Mouse (Mus musculus) MEL (cell line): ENCODE data around the gene Fbxo3. TPM values are rescaled to one million over a fixed set of nuclear protein-coding genes. Genes with fewer than 3 reads are reported as not detected.
"Not testable (repeated sequence)": the region's sequence is repeated elsewhere in the genome, so short reads cannot be mapped to it uniquely, and the experiment has no call there.

Experiments used
- DNase-seq: peaks from one replicate; pipeline ENCODE4 v3.0.0; 2011; ENCODE audit warnings: low read depth, low spot score
- H3K27ac ChIP-seq: 2 replicates; pipeline ENCODE4 v1.5.1; 2012; ENCODE audit warnings: low read depth, mild to moderate bottlenecking, control low read depth, low read length, moderate library complexity; ENCODE audit not compliant: control insufficient read depth
- H3K27me3 ChIP-seq, 2 experiments: fragments of 150-350 bp in 1 of 2; sonication (generic) in 1 of 2; 2 replicates each; pipeline ENCODE4 v1.6.1; 2012; ENCODE audit warnings: low read length in 2 of 2, mild to moderate bottlenecking in 2 of 2, improper control_type of control experiment in 1 of 2, moderate library complexity in 1 of 2; ENCODE audit not compliant: insufficient read depth in 2 of 2, control insufficient read depth in 1 of 2
- H3K36me3 ChIP-seq, 2 experiments: 2 replicates each; pipeline ENCODE4 v1.6.1; 2012 to 2014; ENCODE audit warnings: low read length in 2 of 2, improper control_type of control experiment in 1 of 2, inconsistent platforms in 1 of 2, mild to moderate bottlenecking in 1 of 2; ENCODE audit not compliant: insufficient read depth in 2 of 2, control insufficient read depth in 1 of 2
- H3K4me1 ChIP-seq, 2 experiments: fragments of 150-350 bp in 1 of 2; sonication (generic) in 1 of 2; 2 replicates each; pipeline ENCODE4 v1.6.1; 2012; ENCODE audit warnings: low read length in 2 of 2, improper control_type of control experiment in 1 of 2, mild to moderate bottlenecking in 1 of 2; ENCODE audit not compliant: insufficient read depth in 2 of 2, control insufficient read depth in 1 of 2
- H3K4me3 ChIP-seq, 2 experiments: fragments of 150-350 bp in 1 of 2; sonication (generic) in 1 of 2; 2 replicates each; pipeline ENCODE4 v1.5.1; 2012; ENCODE audit warnings: low read depth in 2 of 2, low read length in 2 of 2, mild to moderate bottlenecking in 2 of 2, moderate library complexity in 2 of 2, control low read depth in 1 of 2, improper control_type of control experiment in 1 of 2; ENCODE audit not compliant: control insufficient read depth in 1 of 2, insufficient read depth in 1 of 2
- H3K79me2 ChIP-seq: 2 replicates; pipeline ENCODE4 v1.6.1; 2012; ENCODE audit warnings: mild to moderate bottlenecking, low read length, moderate library complexity; ENCODE audit not compliant: control insufficient read depth, poor library complexity, insufficient read depth
- H3K9ac ChIP-seq: 2 replicates; pipeline ENCODE4 v1.6.1; 2012; ENCODE audit warnings: low read depth, mild to moderate bottlenecking, control low read depth, low read length, moderate library complexity; ENCODE audit not compliant: control insufficient read depth, poor library complexity, severe bottlenecking
- H3K9me3 ChIP-seq: fragments of 150-350 bp; sonication (generic); replicated peaks from 2 replicates; pipeline ENCODE4 v1.6.1; 2012; ENCODE audit warnings: mild to moderate bottlenecking, low read length, improper control_type of control experiment, moderate library complexity; ENCODE audit not compliant: insufficient read depth
- BHLHE40 ChIP-seq: IDR thresholded peaks from 2 replicates; pipeline ENCODE4 v1.6.1; 2012; ENCODE audit warnings: low read depth, mild to moderate bottlenecking, inconsistent platforms, low read length, improper control_type of control experiment, borderline replicate concordance
- EP300 ChIP-seq, 2 experiments: IDR thresholded peaks; 2 replicates each; pipeline ENCODE4 v1.6.1; 2011; ENCODE audit warnings: improper control_type of control experiment in 2 of 2, low read length in 2 of 2, low read depth in 1 of 2, mild to moderate bottlenecking in 1 of 2
- ETS1 ChIP-seq: IDR thresholded peaks from 2 replicates; pipeline ENCODE4 v1.6.1; 2012; ENCODE audit warnings: low read depth, mild to moderate bottlenecking, inconsistent platforms, low read length, improper control_type of control experiment, moderate library complexity
- GATA1 ChIP-seq: IDR thresholded peaks from 2 replicates; pipeline ENCODE4 v1.6.1; 2011; ENCODE audit warnings: low read depth, low read length, improper control_type of control experiment
- HCFC1 ChIP-seq: IDR thresholded peaks from 2 replicates; pipeline ENCODE4 v1.6.1; 2012; ENCODE audit warnings: low read depth, mild to moderate bottlenecking, inconsistent platforms, low read length, improper control_type of control experiment, moderate library complexity
- MAZ ChIP-seq: IDR thresholded peaks from 2 replicates; pipeline ENCODE4 v1.6.1; 2012; ENCODE audit warnings: low read depth, mild to moderate bottlenecking, inconsistent platforms, low read length, improper control_type of control experiment
- MXI1 ChIP-seq: IDR thresholded peaks from 2 replicates; pipeline ENCODE4 v1.6.1; 2011; ENCODE audit warnings: mild to moderate bottlenecking, low read depth, low read length, improper control_type of control experiment
- MYC ChIP-seq: IDR thresholded peaks from 2 replicates; pipeline ENCODE4 v1.6.1; 2011; ENCODE audit warnings: low read depth, mild to moderate bottlenecking, low read length, improper control_type of control experiment, moderate library complexity
- NRF1 ChIP-seq: IDR thresholded peaks from 2 replicates; pipeline ENCODE4 v1.6.1; 2014; ENCODE audit warnings: low read depth, mild to moderate bottlenecking, inconsistent platforms, low read length, improper control_type of control experiment, moderate library complexity; ENCODE audit not compliant: poor library complexity, insufficient read depth, severe bottlenecking
- RCOR1 ChIP-seq: IDR thresholded peaks from 2 replicates; pipeline ENCODE4 v1.6.1; 2012; ENCODE audit warnings: low read depth, mild to moderate bottlenecking, inconsistent platforms, low read length, improper control_type of control experiment
- SIN3A ChIP-seq: IDR thresholded peaks from 2 replicates; pipeline ENCODE4 v1.6.1; 2012; ENCODE audit warnings: low read length, improper control_type of control experiment, inconsistent platforms
- TAL1 ChIP-seq: IDR thresholded peaks from 2 replicates; pipeline ENCODE4 v1.6.1; 2012; ENCODE audit warnings: mild to moderate bottlenecking, inconsistent platforms, low read length, moderate library complexity, mixed read lengths
- TCF12 ChIP-seq: IDR thresholded peaks from 2 replicates; pipeline ENCODE4 v1.6.1; 2014; ENCODE audit warnings: low read depth, mild to moderate bottlenecking, inconsistent platforms, low read length, improper control_type of control experiment, moderate library complexity
- ZNF384 ChIP-seq: IDR thresholded peaks from 2 replicates; pipeline ENCODE4 v1.6.1; 2012; ENCODE audit warnings: low read depth, mild to moderate bottlenecking, inconsistent platforms, low read length, improper control_type of control experiment
- polyA plus RNA-seq, 2 experiments: library from polyadenylated mRNA; stranded (reverse) in 1 of 2; unstranded in 1 of 2; fragments of >175 nt in 1 of 2; fragments of >200 nt in 1 of 2; gene quantifications; 2 replicates each; pipeline versions ENCODE4 v1.2.1 to v1.2.4; 2012; ENCODE audit warnings: low replicate concordance in 2 of 2, low read depth in 1 of 2; ENCODE audit not compliant: insufficient read length in 2 of 2, insufficient read depth in 1 of 2, missing spikeins in 1 of 2
- total RNA-seq: library from RNA; depleted of rRNA; stranded (reverse); fragments of 300-350 nt; gene quantifications from 2 replicates; pipeline ENCODE4 v1.2.3, GENCODE M21; 2012

The Fbxo3 gene
- total and polyA plus RNA-seq, 3 experiments: 30.9 to 55.4 (median 41.9) TPM

DNA sequence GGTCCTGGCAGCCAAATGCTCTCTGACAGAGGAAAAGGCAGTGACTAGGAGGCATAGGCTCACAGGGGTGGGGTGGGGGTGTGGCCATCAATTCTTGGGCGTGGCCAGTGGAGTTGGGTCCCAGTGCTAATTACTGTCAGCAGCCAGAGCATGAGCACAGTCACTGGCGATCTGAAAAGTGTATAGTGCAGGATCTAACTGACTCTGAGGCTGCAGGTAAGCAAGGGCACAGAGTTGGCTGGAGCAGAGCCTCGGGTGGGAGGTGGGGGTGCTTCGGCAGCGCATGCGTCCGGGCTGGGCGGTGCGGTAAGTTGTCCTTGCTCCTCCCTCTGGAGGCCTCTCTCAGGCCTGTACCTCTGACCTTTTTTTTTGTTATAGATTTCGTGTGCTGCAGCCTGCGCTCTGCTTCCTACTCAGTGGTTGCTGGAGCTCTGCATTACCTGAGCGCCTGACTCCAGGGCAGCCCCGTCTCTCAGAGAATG is 42.2 kb downstream of the Fbxo3 start, which contains the start of gene Cd59b:
Gene Cd59b, plus strand, starts transcription at position 146 of the 482 bp plus-strand sequence.
- Histone ChIP-seq H3K4me3 (0 out of 4 replicates have a peak within 1 kb of the TSS, but pooled peaks of 1 of the 2 experiments have one; percentile 21), H3K9me3 (no peaks in the 10 kb centered on the region), H3K4me1 (peaks cover 4 to 5% of the 10 kb centered on the region in 2 experiments; a peak in 3 of 4 replicates), H3K9ac (no peak within 1 kb of the TSS), H3K27ac (no peak within 1 kb of the TSS), H3K79me2 (no peaks in the 10 kb centered on the region), H3K36me3 (peaks cover 0 to 2% of the 10 kb centered on the region in 2 experiments; a peak in 2 of 4 replicates), H3K27me3 (no peaks in the 10 kb centered on the region)
- no peak for TF ChIP-seq NRF1
- TF ChIP-seq MYC: no peak
- peak; percentile 63 for DNase-seq

DNA sequence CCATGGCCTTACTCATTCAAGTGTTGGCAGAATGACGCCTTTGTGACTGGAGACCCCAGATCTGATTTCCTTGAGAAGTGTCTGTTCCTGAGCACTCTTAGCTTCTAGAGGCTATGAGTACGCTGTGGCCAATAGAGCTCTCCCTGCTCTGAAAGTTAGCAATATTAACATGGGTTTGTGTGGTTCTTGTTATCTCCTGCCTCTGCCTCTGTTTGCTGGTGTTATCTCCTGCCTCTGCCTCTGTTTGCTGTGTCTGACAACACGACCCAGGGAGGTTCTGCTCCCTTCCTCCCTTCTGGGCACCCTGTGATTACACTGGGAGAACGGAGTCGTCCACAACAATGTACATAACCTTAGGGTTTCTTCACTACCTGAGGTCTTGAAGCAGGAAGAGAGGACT is 50.8 kb downstream of the Fbxo3 start:
- DNase-seq: peak; percentile 74
- peak; percentile 91 for TF ChIP-seq TCF12
- TF ChIP-seq TAL1: peak; percentile 68
- peak; percentile 59; the same call in 1 of the 2 replicates for TF ChIP-seq BHLHE40
- peak; percentile 20; the same call in 1 of the 2 replicates for TF ChIP-seq MXI1
- TF ChIP-seq RCOR1: peak; percentile 84
- TF ChIP-seq MAZ: 0 out of 2 replicates have a peak, but pooled peaks have one; percentile 40
- TF ChIP-seq ZNF384: peak; percentile 34; the same call in 1 of the 2 replicates
- peak; percentile 89 to 90 for TF ChIP-seq EP300 (IDR thresholded peaks at IDR 0.05; ENCODE audit: low read depth in 1 of 2, low read length in 2 of 2)
- TF ChIP-seq HCFC1: 0 out of 2 replicates have a peak, but pooled peaks have one; percentile 20
- peak; percentile 94 for TF ChIP-seq GATA1
- TF ChIP-seq ETS1: peak; percentile 78
- TF ChIP-seq SIN3A: peak; percentile 64
- not testable (repeated sequence) for H3K9me3 ChIP-seq, H3K27me3 ChIP-seq, H3K36me3 ChIP-seq, H3K27ac ChIP-seq, H3K79me2 ChIP-seq, H3K4me1 ChIP-seq, H3K4me3 ChIP-seq, H3K9ac ChIP-seq

- not testable (repeated sequence) for H3K27me3 ChIP-seq, H3K4me1 ChIP-seq
Measured at GRCm38 (mm10) chr2:104081436-104082050, 54.0 kb downstream of the Fbxo3 start.

More at GRCm38 (mm10) chr2:104081436-104082050, 54.0 kb downstream of the Fbxo3 start:
- H3K79me2 ChIP-seq, H3K9ac ChIP-seq, H3K4me3 ChIP-seq, H3K36me3 ChIP-seq, H3K27ac ChIP-seq, H3K9me3 ChIP-seq, DNase-seq: not testable (repeated sequence)
